Comparison of ENCODE assay signal across 7 mouse cellular contexts in genomic region chr6:52919442-52919841, GRCm38 (mm10).
DNase-seq lines count a peak whose midpoint lies in the region; ATAC-seq lines count a peak whose summit lies in the region.

No protein-coding gene starts in this region.

- intact Hi-C loops in heart, postnatal 14 days (cut with DNase I) = loop anchor here (2.0 to 5.0 kb wide), 4 partner anchors 79 to 663 kb away; no protein-coding TSS in a partner anchor

- DNase-seq in cerebellum, adult 11 months = no peak
- DNase-seq in heart, adult 11 months = peak; percentile 86
- DNase-seq in heart, postnatal 14 days = no peak
- peak; percentile 51 for DNase-seq in testis, postnatal 10 days (ENCODE audit: low spot score)
- DNase-seq in testis, postnatal 14 days (ENCODE audit: low spot score) = no peak
- DNase-seq in spleen, adult 18-20 months = no peak

- 0 out of 2 replicates have a peak, but pooled peaks have one; percentile 15 for ATAC-seq in cerebellum, adult (ENCODE audit: insufficient number of reproducible peaks, low FRiP score, low TSS enrichment)

Comparison
In these comparisons a context has a peak if more than half of its experiments do, and no peak if none do; other contexts are left out.
1. DNase-seq: peak in heart, adult 11 months (single experiment) and testis, postnatal 10 days (single experiment); none in cerebellum, adult 11 months (single experiment), heart, postnatal 14 days (0 of 2), testis, postnatal 14 days (single experiment) and spleen, adult 18-20 months (0 of 2).